Mouse (Mus musculus) hindbrain, embryonic 11.5 days (tissue): Measurements from ENCODE around the gene Tpi1. TPM values are rescaled to one million over a fixed set of nuclear protein-coding genes. Genes with fewer than 3 reads are reported as not detected.
A peak's percentile ranks its signal among the peaks of the same experiment; 100 is the strongest.

Source experiments
- ATAC-seq: fragments of 200-750 bp; cut with Nextera tagmentation; 2 replicates; pipeline ENCODE4 v1.8.0; 2017; ENCODE audit warnings: mild to moderate bottlenecking, moderate TSS enrichment, moderate library complexity; ENCODE audit not compliant: low FRiP score
- DNase-seq: peaks from one replicate; pipeline ENCODE4 v3.0.0-alpha.2; 2015; ENCODE audit warnings: low spot score
- H3K27ac ChIP-seq: fragments of 300-500 bp; sonication (generic); 2 replicates; pipeline ENCODE4 v1.5.1; 2014; ENCODE audit warnings: mild to moderate bottlenecking, low read depth, low read length
- H3K27me3 ChIP-seq: fragments of 300-500 bp; sonication (generic); 2 replicates; pipeline ENCODE4 v1.6.1; 2014; ENCODE audit warnings: mild to moderate bottlenecking, low read length, moderate library complexity, mixed read lengths; ENCODE audit not compliant: control insufficient read depth, insufficient read depth
- H3K36me3 ChIP-seq: fragments of 300-500 bp; sonication (generic); 2 replicates; pipeline ENCODE4 v1.6.1; 2014; ENCODE audit warnings: mild to moderate bottlenecking, low read length, moderate library complexity, mixed read lengths; ENCODE audit not compliant: control insufficient read depth, insufficient read depth
- H3K4me1 ChIP-seq: fragments of 300-500 bp; sonication (generic); replicated peaks from 2 replicates; pipeline ENCODE4 v1.6.1; 2014; ENCODE audit warnings: low read length, mixed read lengths; ENCODE audit not compliant: control insufficient read depth, insufficient read depth
- H3K4me2 ChIP-seq: fragments of 300-500 bp; sonication (generic); replicated peaks from 2 replicates; pipeline ENCODE4 v1.6.1; 2014; ENCODE audit warnings: mild to moderate bottlenecking, low read depth, low read length
- H3K4me3 ChIP-seq: fragments of 300-500 bp; sonication (generic); 2 replicates; pipeline ENCODE4 v1.5.1; 2014; ENCODE audit warnings: low read depth, low read length
- H3K9ac ChIP-seq: fragments of 300-500 bp; sonication (generic); 2 replicates; pipeline ENCODE4 v1.6.1; 2014; ENCODE audit warnings: low read depth, low read length
- H3K9me3 ChIP-seq: fragments of 300-500 bp; sonication (generic); 2 replicates; pipeline ENCODE4 v1.6.1; 2016; ENCODE audit warnings: low read length; ENCODE audit not compliant: control insufficient read depth
- whole genome bisulfite sequencing: fragments of 180-500 bp; shearing (Covaris S2); extraction: QIAGEN DNeasy Blood & Tissue Kit; methylation state at CpG from one replicate; pipeline ENCODE4 v1.1.7; 2014; 5-methylcytosine and 5-hydroxymethylcytosine counted together
- polyA plus RNA-seq: library from polyadenylated mRNA; unstranded; fragments of >200 nt; fragmentation: Nextera tagmentation; extraction: Ambion mirVana; gene quantifications from 2 replicates; pipeline ENCODE4 v1.2.1, GENCODE M21; 2014

Gene Tpi1
- polyA plus RNA-seq, 1 experiment from 2014 or later: 618 TPM

- Histone ChIP-seq H3K4me1 (no peaks in the 10 kb centered on the region), H3K9ac (no peak overlapping the region), H3K36me3 (peaks cover 31% of the 10 kb centered on the region), H3K4me2 (no peak overlapping the region), H3K27ac (no peak overlapping the region), H3K9me3 (no peaks in the 10 kb centered on the region), H3K27me3 (no peaks in the 10 kb centered on the region), H3K4me3 (no peak overlapping the region)
- 98% methylated on average over 4 of the region's 4 CpGs for WGBS
- ATAC-seq (no peak), DNase-seq (no peak)
These were observed 8.0 kb upstream of the Tpi1 start for GRCm38 (mm10) chr6:124822049-124822448.

DNA sequence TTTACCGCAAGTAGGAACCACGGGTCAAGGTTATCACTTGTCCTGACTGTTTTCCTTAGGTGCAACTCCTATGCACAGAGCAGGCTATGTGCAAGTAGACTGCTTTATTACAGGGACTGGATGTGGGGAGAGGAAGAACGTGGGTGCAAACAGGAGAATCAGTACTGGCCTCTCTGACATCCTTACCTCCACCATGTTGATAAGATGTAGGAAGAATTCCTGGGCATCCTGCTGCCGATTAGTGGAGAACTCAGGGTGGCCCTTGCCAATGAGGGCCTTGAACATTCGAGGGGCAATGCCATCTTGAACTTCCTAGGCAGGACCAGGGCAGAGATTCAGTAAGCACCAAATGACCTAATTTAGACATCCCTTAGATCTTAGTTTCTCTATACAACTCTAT lies 6.8 kb upstream of the Tpi1 start:
- Histone ChIP-seq H3K4me2 (no peak overlapping the region), H3K4me3 (no peak overlapping the region), H3K9me3 (no peaks in the 10 kb centered on the region), H3K9ac (no peak overlapping the region), H3K36me3 (peaks cover 31% of the 10 kb centered on the region), H3K27me3 (no peaks in the 10 kb centered on the region), H3K4me1 (no peaks in the 10 kb centered on the region), H3K27ac (no peak overlapping the region)
- no peak for ATAC-seq
- 90% methylated on average over 5 of the region's 5 CpGs for WGBS
- DNase-seq: no peak

DNA sequence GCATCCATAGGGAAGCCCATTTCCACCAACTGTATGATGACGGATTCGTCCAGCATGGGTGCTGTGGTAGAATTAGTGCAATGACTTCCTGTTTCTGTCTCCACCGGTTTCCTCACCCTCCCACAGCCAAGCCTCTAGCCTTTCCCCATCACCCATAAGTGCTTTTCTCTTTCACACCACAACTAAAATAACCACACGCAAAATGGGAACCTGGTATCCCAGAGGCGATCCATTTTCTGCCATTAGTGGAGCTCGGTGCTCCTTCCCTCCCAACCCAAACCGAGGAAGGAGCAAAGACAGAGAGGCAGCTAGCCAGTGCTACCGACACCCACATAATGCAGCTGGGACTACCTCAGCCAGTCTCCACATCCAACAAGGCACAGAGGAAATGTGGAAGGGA lies 3.9 kb upstream of the Tpi1 start:
- no peak overlapping the region for H3K9ac ChIP-seq
- H3K4me3 ChIP-seq: no peak overlapping the region
- no peak overlapping the region for H3K4me2 ChIP-seq
- 92% methylated on average over 8 of the region's 8 CpGs for WGBS
- no peak for ATAC-seq
- H3K27me3 ChIP-seq: no peaks in the 10 kb centered on the region
- H3K4me1 ChIP-seq: peaks cover 4% of the 10 kb centered on the region
- no peak overlapping the region for H3K27ac ChIP-seq
- peaks cover 20% of the 10 kb centered on the region for H3K36me3 ChIP-seq
- H3K9me3 ChIP-seq: no peaks in the 10 kb centered on the region
- no peak for DNase-seq

DNA sequence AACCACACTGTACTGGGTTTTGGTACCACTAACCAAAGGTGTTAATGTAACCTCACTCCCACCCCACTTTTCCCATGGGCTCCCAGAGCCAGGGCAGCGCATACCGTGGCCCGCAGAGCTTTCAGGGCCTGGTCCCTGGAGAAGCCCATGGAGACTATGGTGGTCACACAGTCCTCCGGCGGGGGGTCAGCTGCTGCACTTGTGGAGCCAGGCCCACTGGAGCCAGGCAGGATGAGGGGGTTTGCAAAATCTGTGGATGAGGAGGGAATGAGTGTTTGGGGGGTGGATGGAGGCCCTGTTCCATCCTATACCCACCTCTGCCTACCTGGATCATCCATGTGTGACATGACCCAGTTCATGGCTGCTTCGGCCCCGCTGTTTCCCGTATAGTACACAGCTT lies 3.5 kb upstream of the Tpi1 start:
- DNase-seq (no peak), ATAC-seq (no peak)
- Histone ChIP-seq H3K36me3 (peaks cover 20% of the 10 kb centered on the region), H3K4me1 (peaks cover 7% of the 10 kb centered on the region), H3K27ac (no peak overlapping the region), H3K9ac (no peak overlapping the region), H3K4me3 (no peak overlapping the region), H3K4me2 (no peak overlapping the region), H3K27me3 (no peaks in the 10 kb centered on the region), H3K9me3 (no peaks in the 10 kb centered on the region)
- 97% methylated on average over 8 of the region's 8 CpGs for WGBS

GRCm38 (mm10) chr6:124817125-124817524 lies 3.0 kb upstream of the Tpi1 start:
- no peak overlapping the region for H3K4me2 ChIP-seq
- H3K4me1 ChIP-seq: peaks cover 7% of the 10 kb centered on the region
- no peak overlapping the region for H3K27ac ChIP-seq
- 95% methylated on average over 11 of the region's 11 CpGs for WGBS
- H3K4me3 ChIP-seq: no peak overlapping the region
- H3K9ac ChIP-seq: no peak overlapping the region
- no peaks in the 10 kb centered on the region for H3K9me3 ChIP-seq
- DNase-seq (no peak), ATAC-seq (no peak)
- H3K27me3 ChIP-seq: no peaks in the 10 kb centered on the region
- H3K36me3 ChIP-seq: peaks cover 20% of the 10 kb centered on the region

GRCm38 (mm10) chr6:124816611-124817010 lies 2.5 kb upstream of the Tpi1 start:
- Histone ChIP-seq H3K4me2 (no peak overlapping the region), H3K4me3 (no peak overlapping the region), H3K27me3 (no peaks in the 10 kb centered on the region), H3K9ac (no peak overlapping the region), H3K9me3 (no peaks in the 10 kb centered on the region), H3K27ac (no peak overlapping the region), H3K4me1 (peaks cover 7% of the 10 kb centered on the region), H3K36me3 (peaks cover 18% of the 10 kb centered on the region)
- DNase-seq: no peak
- no peak for ATAC-seq
- 92% methylated on average over 4 of the region's 4 CpGs for WGBS

GRCm38 (mm10) chr6:124814858-124815774 lies 1.0 kb upstream of the Tpi1 start:
- 77% methylated on average over 9 of the region's 9 CpGs for WGBS
- Histone ChIP-seq H3K36me3 (peaks cover 12% of the 10 kb centered on the region), H3K27ac (no peak overlapping the region), H3K9me3 (no peaks in the 10 kb centered on the region), H3K4me1 (peaks cover 9% of the 10 kb centered on the region), H3K4me2 (no peak overlapping the region; the same call in 1 of the 2 replicates), H3K27me3 (no peaks in the 10 kb centered on the region), H3K9ac (0 out of 2 replicates have a peak overlapping the region, but pooled peaks have one; percentile 7), H3K4me3 (no peak overlapping the region)
- no peak for DNase-seq
- ATAC-seq: no peak

DNA sequence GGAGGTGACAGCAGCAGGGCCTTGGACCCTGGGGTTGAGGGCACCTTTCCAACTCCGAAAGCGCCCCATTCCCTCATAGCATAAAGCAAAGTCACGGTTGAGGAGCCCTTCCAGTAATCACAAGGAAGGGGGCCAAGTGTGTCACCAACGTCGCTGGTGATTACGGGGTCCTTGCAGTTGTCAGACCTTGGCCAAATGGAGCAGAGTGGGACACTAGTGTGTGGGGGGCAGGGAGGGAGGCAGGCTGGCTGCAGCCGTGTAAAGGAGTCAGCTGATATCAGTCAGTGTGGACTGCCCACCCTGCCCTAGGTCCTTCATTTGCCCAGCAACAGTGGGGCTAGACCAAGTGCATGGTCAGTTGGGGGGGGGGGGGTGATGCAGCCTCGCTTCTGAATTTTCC lies 352 bp upstream of the Tpi1 start:
- peak overlapping the region; percentile 72 for H3K4me3 ChIP-seq
- ATAC-seq (peak; percentile 55), DNase-seq (no peak)
- H3K27ac ChIP-seq: 0 out of 2 replicates have a peak overlapping the region, but pooled peaks have one; percentile 72
- 36% methylated on average over 8 of the region's 8 CpGs for WGBS
- no peak overlapping the region for H3K9ac ChIP-seq
- H3K9me3 ChIP-seq: no peaks in the 10 kb centered on the region
- peak overlapping the region; percentile 80 for H3K4me2 ChIP-seq
- H3K36me3 ChIP-seq: peaks cover 5% of the 10 kb centered on the region
- H3K4me1 ChIP-seq: peaks cover 12% of the 10 kb centered on the region
- no peaks in the 10 kb centered on the region for H3K27me3 ChIP-seq

GRCm38 (mm10) chr6:124813496-124813895 lies 600 bp downstream of the Tpi1 start:
- Histone ChIP-seq H3K9me3 (no peaks in the 10 kb centered on the region), H3K9ac (peak overlapping the region; percentile 73), H3K4me1 (peaks cover 14% of the 10 kb centered on the region), H3K4me2 (peak overlapping the region; percentile 80), H3K27ac (peak overlapping the region; percentile 72), H3K4me3 (peak overlapping the region; percentile 72), H3K27me3 (no peaks in the 10 kb centered on the region), H3K36me3 (peaks cover 3% of the 10 kb centered on the region; the same call in 1 of the 2 replicates)
- ATAC-seq (peak; percentile 57), DNase-seq (peak; percentile 83)
- WGBS: 0% methylated on average over 18 of the region's 18 CpGs
